ENCODE assay signal across 24 mouse cellular contexts in genomic region chr13:109427541-109427940, GRCm38 (mm10).
"Had no signal": no experiment of that assay in that cellular context is flagged by ENCODE, and none has a peak within 500 bp of the region (broad histone marks: within the 10 kb centered on the region; RNA-seq: fewer than 3 reads in every experiment).

No protein-coding gene starts in this region.

- DNase-seq: gastrocnemius, postnatal 10 days; heart, adult 2 months; heart, postnatal 10 days; heart, postnatal 4 days; kidney, adult 18-20 months; kidney, adult 8-10 months; kidney, postnatal 10 days; kidney, postnatal 25 days; kidney, postnatal 4 days; liver; liver, embryonic 13.5 days had no signal

- H3K27me3 ChIP-seq: heart, embryonic 12.5 days; hindbrain, embryonic 12.5 days; hindbrain, embryonic 15.5 days; intestine, embryonic 15.5 days; liver, embryonic 13.5 days; liver, embryonic 15.5 days had no signal

- H3K9ac ChIP-seq: heart, embryonic 12.5 days; hindbrain, embryonic 12.5 days; hindbrain, embryonic 15.5 days; intestine, embryonic 15.5 days; liver, embryonic 13.5 days; liver, embryonic 15.5 days had no signal

- H3K4me2 ChIP-seq: heart, embryonic 12.5 days; hindbrain, embryonic 12.5 days; hindbrain, embryonic 15.5 days; intestine, embryonic 15.5 days; liver, embryonic 11.5 days; liver, embryonic 13.5 days; liver, embryonic 15.5 days had no signal

- H3K9me3 ChIP-seq: heart, embryonic 10.5 days; heart, embryonic 12.5 days; hindbrain, embryonic 10.5 days; hindbrain, embryonic 12.5 days; hindbrain, embryonic 15.5 days; intestine, embryonic 15.5 days; liver, embryonic 13.5 days; liver, embryonic 15.5 days had no signal

- ATAC-seq: forebrain, embryonic 16.5 days; inflammation-experienced regulatory T-cells, adult 6 months; intestine, embryonic 15.5 days; intestine, postnatal 0 days had no signal

- H3K4me1 ChIP-seq: hindbrain, embryonic 10.5 days; hindbrain, embryonic 12.5 days; hindbrain, embryonic 15.5 days; intestine, embryonic 15.5 days; liver, embryonic 13.5 days; liver, embryonic 15.5 days had no signal

- H3K36me3 ChIP-seq: heart, embryonic 10.5 days; heart, embryonic 12.5 days; hindbrain, embryonic 10.5 days; hindbrain, embryonic 12.5 days; hindbrain, embryonic 15.5 days; intestine, embryonic 15.5 days; liver, embryonic 13.5 days; liver, embryonic 15.5 days had no signal

- H3K4me3 ChIP-seq: heart, adult 2 months; heart, embryonic 10.5 days; heart, embryonic 12.5 days; hindbrain, embryonic 10.5 days; hindbrain, embryonic 12.5 days; hindbrain, embryonic 15.5 days; intestine, embryonic 15.5 days; layer of hippocampus, adult 2 months; left cerebral cortex, adult 2 months; liver, embryonic 13.5 days; liver, embryonic 15.5 days had no signal

- H3K27ac ChIP-seq: heart, adult 2 months; heart, embryonic 10.5 days; hindbrain, embryonic 10.5 days; hindbrain, embryonic 12.5 days; hindbrain, embryonic 15.5 days; intestine, embryonic 15.5 days; layer of hippocampus, adult 2 months; left cerebral cortex, adult 2 months; liver, embryonic 13.5 days; liver, embryonic 15.5 days had no signal
